Mouse (Mus musculus): ENCODE data around the gene Ms4a6d. TPM values are rescaled to one million over a fixed set of nuclear protein-coding genes. Genes with fewer than 3 reads are reported as not detected.
A peak's percentile ranks its signal among the peaks of the same experiment; 100 is the strongest.

Gene Ms4a6d
- total and polyA plus RNA-seq, 2 experiments from 2014 or later = 2.3 to 3.0 TPM

DNA sequence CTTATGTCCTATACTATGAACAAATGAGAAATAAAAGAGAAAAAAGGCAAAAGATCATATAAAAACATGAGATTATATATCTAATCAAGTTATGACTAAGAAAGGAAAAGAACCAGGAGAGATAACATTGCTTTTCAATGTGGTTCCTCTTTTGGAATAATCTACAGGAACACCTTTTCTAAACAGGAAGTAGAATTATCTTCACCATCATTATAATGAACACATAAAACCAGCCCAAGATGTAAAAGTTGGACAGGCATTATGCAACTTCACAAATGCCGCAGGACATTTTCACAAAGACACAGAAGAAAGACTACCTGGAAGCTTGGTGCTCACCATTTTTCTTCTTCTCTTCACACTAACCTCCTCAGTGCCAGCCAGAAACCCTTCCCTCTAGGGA, 8.4 kb upstream of the Ms4a6d start:
- H3K27ac ChIP-seq = no peak overlapping the region
- WGBS = 92% methylated on average over 1 of the region's 1 CpGs
- H3K4me1 ChIP-seq (ENCODE audit: insufficient read depth, low read length) = no peaks in the 10 kb centered on the region
- H3K36me3 ChIP-seq (ENCODE audit: insufficient read depth, low read length) = no peaks in the 10 kb centered on the region
- ATAC-seq (no peak), DNase-seq (ENCODE audit: low spot score) (no peak)
- no peak for TF ChIP-seq CTCF (IDR thresholded peaks at IDR 0.05; ENCODE audit: low read depth)
- no peaks in the 10 kb centered on the region for H3K9me3 ChIP-seq (ENCODE audit: low read length)
- no peak overlapping the region for H3K4me3 ChIP-seq (ENCODE audit: low read length)
- no peak overlapping the region for H3K4me2 ChIP-seq (ENCODE audit: low read depth, low read length)
- H3K27me3 ChIP-seq (ENCODE audit: insufficient read depth, low read length) = no peaks in the 10 kb centered on the region
- no peak overlapping the region for H3K9ac ChIP-seq (replicated peaks; ENCODE audit: low read length)

DNA sequence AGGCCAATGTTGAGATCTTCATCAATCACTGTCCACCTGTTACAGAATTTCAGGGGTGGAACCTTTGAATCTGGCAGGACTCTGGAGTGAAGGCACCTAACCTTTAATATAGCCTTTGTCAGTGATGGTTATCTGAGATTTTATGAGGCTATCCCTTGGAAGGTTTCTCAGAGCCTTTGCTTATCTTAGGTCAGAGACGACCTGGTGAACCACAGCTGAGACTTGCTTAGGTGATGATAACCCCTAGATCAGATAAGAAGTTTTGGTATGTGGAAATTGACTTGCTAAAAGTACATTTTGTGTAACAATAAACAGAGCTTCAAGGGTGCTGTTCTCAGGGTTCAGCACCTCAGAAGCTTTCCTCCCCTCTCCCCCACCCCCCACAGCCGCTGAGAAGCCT, 7.6 kb upstream of the Ms4a6d start:
- H3K4me2 ChIP-seq (ENCODE audit: low read depth, low read length) = no peak overlapping the region
- 64% methylated on average over 2 of the region's 2 CpGs for WGBS
- H3K27me3 ChIP-seq (ENCODE audit: insufficient read depth, low read length) = no peaks in the 10 kb centered on the region
- H3K9ac ChIP-seq (replicated peaks; ENCODE audit: low read length) = no peak overlapping the region
- no peak for ATAC-seq
- no peaks in the 10 kb centered on the region for H3K4me1 ChIP-seq (ENCODE audit: insufficient read depth, low read length)
- no peaks in the 10 kb centered on the region for H3K36me3 ChIP-seq (ENCODE audit: insufficient read depth, low read length)
- H3K4me3 ChIP-seq (ENCODE audit: low read length) = no peak overlapping the region
- no peak for DNase-seq (ENCODE audit: low spot score)
- no peaks in the 10 kb centered on the region for H3K9me3 ChIP-seq (ENCODE audit: low read length)
- no peak for TF ChIP-seq CTCF (IDR thresholded peaks at IDR 0.05; ENCODE audit: low read depth)
- no peak overlapping the region for H3K27ac ChIP-seq

DNA sequence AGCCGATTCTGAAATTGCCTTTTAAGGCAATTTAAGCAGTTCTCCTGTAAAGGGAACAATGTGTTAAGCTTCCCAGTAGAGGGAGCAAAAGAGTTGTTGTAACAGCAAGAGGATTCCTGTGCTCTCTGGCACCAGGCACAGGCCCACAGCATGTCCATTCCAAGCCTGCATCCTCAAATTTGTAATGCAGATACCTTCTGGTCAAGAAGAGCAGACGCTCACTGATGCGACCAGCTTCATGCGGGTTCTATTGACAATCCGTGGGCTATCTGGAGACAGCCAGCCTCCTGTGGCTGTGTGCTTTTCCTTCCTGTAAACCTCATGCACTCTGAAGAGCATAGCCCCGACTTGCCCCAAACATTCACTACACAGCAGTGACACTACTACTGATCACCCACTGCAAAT, 6.9 kb upstream of the Ms4a6d start:
- TF ChIP-seq CTCF (IDR thresholded peaks at IDR 0.05; ENCODE audit: low read depth) = peak; percentile 79
- Histone ChIP-seq H3K27ac (no peak overlapping the region), H3K9ac (replicated peaks; ENCODE audit: low read length) (no peak overlapping the region)

DNA sequence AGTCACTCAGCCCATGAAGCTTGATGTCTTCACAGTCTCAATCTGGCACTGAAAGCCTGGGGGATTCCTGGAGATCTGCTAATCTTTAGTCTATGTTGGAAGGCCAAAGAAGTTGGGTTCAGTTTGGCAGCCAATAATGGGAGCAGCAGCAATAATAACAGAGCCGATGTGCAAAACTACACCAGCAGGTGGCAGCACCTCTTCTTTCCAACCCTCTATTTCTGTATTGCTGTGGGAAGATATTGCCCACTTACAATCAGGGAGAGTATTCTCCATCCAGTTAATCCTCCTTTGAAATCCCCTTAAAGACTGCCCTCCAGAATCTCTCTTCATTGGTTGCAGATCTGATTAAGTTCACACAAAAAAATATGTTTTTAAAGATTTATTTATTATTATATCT, 3.5 kb upstream of the Ms4a6d start:
- Histone ChIP-seq H3K9me3 (ENCODE audit: low read length) (no peaks in the 10 kb centered on the region), H3K4me2 (ENCODE audit: low read depth, low read length) (no peak overlapping the region), H3K27me3 (ENCODE audit: insufficient read depth, low read length) (no peaks in the 10 kb centered on the region), H3K27ac (no peak overlapping the region), H3K4me3 (ENCODE audit: low read length) (no peak overlapping the region), H3K36me3 (ENCODE audit: insufficient read depth, low read length) (no peaks in the 10 kb centered on the region), H3K4me1 (ENCODE audit: insufficient read depth, low read length) (no peaks in the 10 kb centered on the region), H3K9ac (replicated peaks; ENCODE audit: low read length) (no peak overlapping the region)
- TF ChIP-seq CTCF (IDR thresholded peaks at IDR 0.05; ENCODE audit: low read depth) = peak; percentile 78
- ATAC-seq = peak; percentile 50; the same call in 1 of the 2 replicates
- 12% methylated on average over 1 of the region's 1 CpGs for WGBS
- DNase-seq (ENCODE audit: low spot score) = peak; percentile 74

More for the DNA sequence above, 6.9 kb upstream of the Ms4a6d start:
- WGBS = 24% methylated on average over 6 of the region's 6 CpGs
- Histone ChIP-seq H3K27me3 (ENCODE audit: insufficient read depth, low read length) (no peaks in the 10 kb centered on the region), H3K36me3 (ENCODE audit: insufficient read depth, low read length) (no peaks in the 10 kb centered on the region), H3K4me1 (ENCODE audit: insufficient read depth, low read length) (no peaks in the 10 kb centered on the region), H3K4me2 (ENCODE audit: low read depth, low read length) (no peak overlapping the region), H3K9me3 (ENCODE audit: low read length) (no peaks in the 10 kb centered on the region), H3K4me3 (ENCODE audit: low read length) (no peak overlapping the region)
- peak; percentile 92 for ATAC-seq
- DNase-seq (ENCODE audit: low spot score) = peak; percentile 86

DNA sequence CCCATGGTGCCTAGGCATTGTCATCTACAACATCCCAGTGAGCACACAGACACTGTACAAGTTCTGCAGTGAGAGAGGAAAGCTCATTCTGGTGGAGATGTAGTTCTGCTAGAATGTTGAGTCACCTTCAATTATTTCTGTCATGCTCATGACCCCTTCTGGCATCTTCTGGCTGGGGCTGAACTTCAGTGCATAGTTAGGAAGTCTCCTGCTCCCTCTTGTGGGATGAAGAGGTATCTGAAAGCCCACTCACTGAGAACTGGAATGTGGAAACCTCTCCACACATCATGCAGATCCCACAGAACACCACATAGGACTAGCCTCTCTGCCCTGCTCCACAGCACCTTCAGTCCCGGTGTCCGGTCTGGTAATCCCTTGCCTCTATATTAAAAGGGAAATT, 2.6 kb downstream of the Ms4a6d start:
- Histone ChIP-seq H3K27ac (no peak overlapping the region), H3K27me3 (ENCODE audit: insufficient read depth, low read length) (no peaks in the 10 kb centered on the region), H3K9me3 (ENCODE audit: low read length) (no peaks in the 10 kb centered on the region), H3K4me2 (ENCODE audit: low read depth, low read length) (no peak overlapping the region), H3K36me3 (ENCODE audit: insufficient read depth, low read length) (no peaks in the 10 kb centered on the region), H3K4me1 (ENCODE audit: insufficient read depth, low read length) (no peaks in the 10 kb centered on the region), H3K4me3 (ENCODE audit: low read length) (no peak overlapping the region), H3K9ac (replicated peaks; ENCODE audit: low read length) (no peak overlapping the region)
- peak; percentile 63 for DNase-seq (ENCODE audit: low spot score)
- ATAC-seq = peak; percentile 71
- WGBS = 96% methylated on average over 2 of the region's 2 CpGs
- TF ChIP-seq CTCF (IDR thresholded peaks at IDR 0.05; ENCODE audit: low read depth) = peak; percentile 80

DNA sequence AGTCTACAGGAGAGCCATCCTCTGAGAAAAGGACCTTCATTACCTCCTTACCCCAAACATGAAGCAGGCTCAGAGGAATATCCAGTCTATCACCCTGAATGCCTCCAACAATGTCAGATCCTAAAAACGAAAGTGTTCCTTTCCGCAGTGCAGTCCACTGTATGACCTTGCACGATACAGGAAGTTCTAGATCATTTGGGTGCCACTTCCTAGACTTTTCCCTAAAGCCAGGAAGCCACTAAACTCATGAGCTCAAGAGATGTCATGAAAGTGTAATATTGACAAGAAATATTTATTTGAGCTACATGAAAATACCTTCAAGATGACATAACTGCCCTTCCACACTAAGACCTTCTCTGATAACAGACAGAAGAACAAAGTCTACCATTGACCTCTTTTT, 3.3 kb downstream of the Ms4a6d start:
- H3K4me3 ChIP-seq (ENCODE audit: low read length) = no peak overlapping the region
- TF ChIP-seq CTCF (IDR thresholded peaks at IDR 0.05; ENCODE audit: low read depth) = no peak
- WGBS = 87% methylated on average over 3 of the region's 3 CpGs
- H3K9ac ChIP-seq (replicated peaks; ENCODE audit: low read length) = no peak overlapping the region
- no peaks in the 10 kb centered on the region for H3K4me1 ChIP-seq (ENCODE audit: insufficient read depth, low read length)
- no peak for ATAC-seq
- no peak overlapping the region for H3K4me2 ChIP-seq (ENCODE audit: low read depth, low read length)
- H3K36me3 ChIP-seq (ENCODE audit: insufficient read depth, low read length) = no peaks in the 10 kb centered on the region
- no peak overlapping the region for H3K27ac ChIP-seq
- H3K27me3 ChIP-seq (ENCODE audit: insufficient read depth, low read length) = no peaks in the 10 kb centered on the region
- H3K9me3 ChIP-seq (ENCODE audit: low read length) = no peaks in the 10 kb centered on the region
- no peak for DNase-seq (ENCODE audit: low spot score)

DNA sequence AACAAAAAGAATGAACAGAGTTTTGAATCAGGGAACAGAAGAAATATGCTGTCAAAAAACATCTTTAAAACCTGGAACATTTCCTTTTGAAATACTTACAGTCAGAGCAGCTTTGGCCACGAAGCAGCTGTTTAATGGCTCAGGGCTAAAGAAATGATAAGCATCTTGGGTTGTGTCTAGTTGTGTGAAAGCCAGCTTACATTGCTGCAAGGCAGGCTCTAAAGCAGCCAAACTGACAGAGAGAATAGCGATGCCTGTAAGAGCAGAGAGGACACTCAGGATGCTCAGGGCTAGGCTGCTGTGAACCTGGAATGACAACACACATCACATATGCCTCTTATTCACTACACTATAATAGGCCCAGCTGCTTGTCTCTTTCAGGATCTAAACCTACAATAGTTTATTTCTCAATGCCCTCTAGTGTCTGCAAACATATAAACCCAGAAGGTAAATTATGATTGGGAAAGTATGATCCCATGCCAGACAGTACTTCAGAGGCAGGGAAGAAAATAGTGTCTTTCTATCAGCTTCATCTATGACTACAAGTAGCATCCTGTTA, 14.7 kb downstream of the Ms4a6d start:
- Histone ChIP-seq H3K9me3 (ENCODE audit: low read length) (no peaks in the 10 kb centered on the region), H3K27me3 (ENCODE audit: insufficient read depth, low read length) (no peaks in the 10 kb centered on the region), H3K27ac (no peak overlapping the region), H3K36me3 (ENCODE audit: insufficient read depth, low read length) (no peaks in the 10 kb centered on the region), H3K4me3 (ENCODE audit: low read length) (no peak overlapping the region), H3K4me2 (ENCODE audit: low read depth, low read length) (no peak overlapping the region), H3K9ac (replicated peaks; ENCODE audit: low read length) (no peak overlapping the region), H3K4me1 (ENCODE audit: insufficient read depth, low read length) (no peaks in the 10 kb centered on the region)
- ATAC-seq (no peak), DNase-seq (ENCODE audit: low spot score) (no peak)
- no peak for TF ChIP-seq CTCF (IDR thresholded peaks at IDR 0.05; ENCODE audit: low read depth)
- WGBS = 63% methylated on average over 2 of the region's 2 CpGs

Measured in hindbrain, postnatal 0 days (tissue).